Mouse (Mus musculus) adrenal gland, adult 8-10 months (tissue): ENCODE measurements around the gene Cd19. TPM values are rescaled to one million over a fixed set of nuclear protein-coding genes. Genes with fewer than 3 reads are reported as not detected.
A peak's percentile ranks its signal among the peaks of the same experiment; 100 is the strongest.

ENCODE experiments used
- DNase-seq: peaks from one replicate; pipeline ENCODE4 v3.0.0; 2022
- microRNA-seq, 2 experiments: library from miRNA; unstranded; fragments of <30 nt; microRNA quantifications; one replicate each; pipeline ENCODE4 v1.2.0; 2022
- total RNA-seq, 4 experiments: library from RNA; stranded (reverse); gene quantifications; 2 replicates each; pipeline ENCODE4 v1.2.4; 2022

The Cd19 gene
- total RNA-seq, 4 experiments from 2014 or later = 0.56 to 0.94 (median 0.78) TPM

DNA sequence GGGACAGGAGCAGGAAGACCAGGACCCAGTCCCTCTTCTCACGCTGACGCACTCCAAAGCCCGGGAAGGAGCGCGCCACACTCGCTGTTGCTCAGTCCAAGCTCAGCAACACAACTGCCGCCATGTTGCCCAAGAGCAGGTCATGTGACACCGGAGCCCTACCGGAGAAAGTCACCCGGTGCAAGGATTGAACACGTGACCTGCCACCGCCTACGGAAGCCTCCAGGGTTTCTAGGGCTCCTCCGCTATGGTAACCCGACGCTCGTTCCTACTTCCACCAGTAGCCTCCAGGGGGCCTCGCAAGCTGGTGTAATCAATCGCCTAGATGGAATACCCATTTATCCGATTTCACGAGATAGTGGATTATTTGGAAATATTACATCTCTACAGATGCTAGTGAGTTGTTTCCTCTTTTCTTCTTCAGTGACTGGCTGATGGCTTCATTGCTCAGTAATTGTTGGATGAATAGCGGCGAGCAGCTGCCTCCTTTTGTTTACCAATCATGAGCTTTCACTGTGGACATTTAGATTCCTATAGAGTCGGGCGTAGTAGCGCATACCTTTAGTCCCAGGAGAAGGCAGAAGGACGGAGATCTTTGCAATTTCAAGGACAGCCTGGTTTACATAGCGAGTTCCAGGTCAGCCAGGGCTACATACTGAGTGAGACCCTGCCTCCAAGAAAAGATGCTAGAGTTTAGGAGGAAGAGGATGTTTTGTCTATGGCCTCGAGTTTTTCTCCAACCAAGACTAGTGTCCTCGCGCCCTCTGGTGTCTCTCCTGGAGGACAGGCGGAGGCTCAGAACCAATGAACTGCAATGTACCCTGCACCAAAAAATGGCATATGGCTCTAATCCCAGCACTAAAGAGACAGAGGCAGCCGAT lies 37.2 kb downstream of the Cd19 start, which contains the start of gene Spns1:
TSS of gene Spns1 (minus strand) at position 173 of the 881 bp plus-strand sequence.
- DNase-seq = peak; percentile 96

DNA sequence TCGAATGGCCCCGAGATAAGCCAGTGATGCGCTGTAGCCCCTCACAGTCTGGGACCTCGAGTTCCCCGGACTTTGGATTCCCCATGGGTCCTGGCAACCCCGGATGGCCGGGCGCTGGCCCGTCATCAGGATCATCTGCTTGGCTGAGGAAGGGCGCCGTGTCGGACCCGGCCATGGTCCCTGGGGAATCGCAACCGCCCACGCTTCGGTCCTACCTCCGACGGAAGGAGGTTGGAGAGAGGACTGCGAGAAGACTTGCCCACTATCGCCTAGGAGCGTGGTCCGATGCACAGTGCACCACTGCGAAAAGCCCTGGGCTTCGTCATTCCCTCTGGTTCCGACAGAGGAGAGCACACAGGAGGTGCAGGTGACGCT lies 37.8 kb downstream of the Cd19 start:
- no peak for DNase-seq

DNA sequence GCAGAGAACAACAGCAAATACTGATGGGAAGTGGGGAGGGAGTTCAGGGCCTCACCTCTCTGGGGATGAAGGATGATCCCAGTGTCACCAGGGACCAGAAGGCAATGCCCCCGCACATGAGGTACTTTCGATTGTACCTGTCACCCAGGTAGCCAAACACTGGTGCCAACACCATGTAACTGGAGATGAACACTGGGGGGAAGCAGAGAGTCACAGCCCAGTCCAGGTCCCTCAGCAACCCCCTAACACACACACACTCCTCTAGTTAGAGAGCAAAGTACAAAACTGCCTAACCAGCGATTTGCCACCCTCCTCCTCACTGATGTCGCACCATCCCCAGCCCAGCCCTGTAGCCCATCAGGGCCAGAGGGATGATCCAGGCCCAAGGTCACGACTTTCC lies 39.7 kb downstream of the Cd19 start:
- no peak for DNase-seq

DNA sequence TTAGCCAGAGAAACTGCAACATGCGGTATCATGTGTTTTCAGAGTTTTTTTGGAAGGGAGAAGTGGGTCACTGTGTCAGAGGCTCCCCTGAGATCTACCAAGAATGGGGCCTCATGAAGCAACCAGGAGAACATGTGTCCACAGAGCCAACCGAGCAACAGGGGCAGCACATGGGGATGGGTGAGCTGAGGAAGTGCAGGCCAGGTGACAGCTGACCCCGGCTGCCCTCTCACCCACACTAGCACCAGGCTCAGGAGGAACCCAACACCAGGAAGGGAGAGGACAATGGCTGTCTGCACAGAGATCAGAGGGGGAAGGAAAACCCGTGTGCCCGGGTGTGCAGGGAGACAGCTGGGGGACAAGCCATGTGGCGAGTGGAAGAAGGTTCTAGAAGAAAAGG lies 40.2 kb downstream of the Cd19 start:
- no peak for DNase-seq

DNA sequence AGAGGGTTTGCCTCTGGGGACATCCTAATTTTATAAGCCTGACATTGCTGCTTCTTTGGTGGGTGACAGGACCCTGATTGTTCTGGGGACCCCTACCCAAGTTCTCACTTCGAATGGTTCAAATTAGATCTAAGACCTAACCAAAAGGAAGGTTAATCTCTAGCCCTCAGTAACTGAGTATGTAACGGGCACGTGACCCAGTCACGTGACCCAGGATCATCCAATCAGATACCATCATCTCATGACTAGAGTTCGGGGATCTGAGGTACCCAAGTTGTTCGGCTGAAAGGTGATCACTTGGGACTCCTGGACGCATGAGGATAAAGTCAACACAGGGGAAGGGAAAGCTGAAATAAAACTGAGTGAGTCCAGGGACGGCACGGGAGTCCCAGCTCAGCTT lies 41.7 kb downstream of the Cd19 start:
- no peak for DNase-seq

DNA sequence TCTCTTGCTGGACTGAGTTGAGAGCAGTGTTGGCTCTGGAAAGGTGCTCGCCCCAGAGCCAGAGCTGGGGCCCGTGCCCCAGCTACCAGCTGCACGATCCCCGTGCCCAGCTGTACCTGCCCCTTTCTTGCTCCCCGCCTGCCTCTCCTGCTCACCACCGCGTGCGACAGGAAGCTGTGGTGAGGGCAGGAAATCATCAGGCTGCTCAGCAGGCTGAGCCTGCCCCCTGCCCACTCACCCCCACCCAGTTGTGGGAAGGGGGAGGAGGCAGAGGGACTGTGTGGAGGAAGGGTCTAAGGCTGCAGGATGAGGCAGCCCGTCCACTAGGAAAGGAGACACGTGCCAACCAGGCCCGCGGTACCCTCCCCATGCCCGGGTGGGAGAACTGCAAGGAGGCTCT lies 45.3 kb downstream of the Cd19 start, which contains the start of gene Lat:
TSS of gene Lat (minus strand) at position 178 of the 400 bp plus-strand sequence.
- DNase-seq = no peak

DNA sequence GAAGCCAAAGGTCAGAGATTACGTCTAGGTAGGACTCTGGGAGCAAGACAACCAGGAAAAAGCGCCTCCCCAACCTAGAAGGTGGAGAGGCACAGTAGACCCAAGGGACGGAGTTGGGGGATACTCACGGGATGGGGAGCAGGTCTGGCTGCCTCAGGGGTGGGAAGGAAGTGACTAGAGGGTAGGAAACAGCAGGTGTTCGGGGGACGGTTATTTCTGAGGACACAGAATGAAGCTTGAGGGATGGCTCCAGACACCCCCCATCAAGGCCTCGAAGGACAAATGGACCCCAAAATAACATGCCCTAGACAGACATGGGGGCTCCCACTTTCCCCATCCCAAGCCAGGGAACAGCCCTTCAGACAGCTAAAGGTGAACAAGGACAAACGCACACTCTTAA lies 46.3 kb downstream of the Cd19 start:
- no peak for DNase-seq

DNA sequence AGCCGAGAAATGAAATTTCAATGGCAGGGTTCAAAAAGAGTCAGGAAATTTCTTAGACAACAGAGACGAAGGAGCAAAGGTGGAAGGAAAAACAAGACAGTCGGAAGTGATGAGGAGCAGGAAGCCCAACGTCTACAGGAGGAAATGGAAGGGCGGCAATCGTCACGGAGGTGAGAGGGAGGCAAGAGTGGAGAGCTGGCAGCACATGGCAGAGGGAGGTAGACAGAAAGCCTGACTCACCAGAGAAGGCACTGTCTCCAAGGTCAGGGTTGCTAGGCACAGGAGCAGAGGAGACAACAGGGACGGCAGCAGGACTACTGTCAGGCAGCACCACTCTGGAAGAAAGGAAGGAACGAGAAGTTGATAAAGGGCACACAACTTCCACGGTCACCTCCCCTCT lies 47.1 kb downstream of the Cd19 start:
- peak; percentile 34 for DNase-seq

DNA sequence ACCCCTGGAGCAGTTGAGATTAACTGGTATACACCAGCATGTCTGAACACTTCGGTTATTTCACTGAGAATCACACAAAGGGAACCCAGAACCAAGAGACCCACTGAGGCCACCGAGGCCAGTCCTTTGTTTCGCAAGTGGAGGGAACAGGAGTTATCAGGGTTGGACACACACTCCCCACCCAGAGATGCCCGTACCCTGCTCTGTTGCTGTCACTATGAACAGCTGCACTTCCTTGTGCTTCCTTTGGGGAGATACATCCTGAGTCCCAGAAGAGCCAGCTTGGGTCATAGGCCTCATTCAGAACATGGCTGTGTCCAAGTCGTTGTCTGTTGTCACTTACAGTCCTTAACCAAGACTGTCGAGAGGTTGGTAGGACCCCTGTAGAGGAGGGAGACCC lies 51.7 kb downstream of the Cd19 start:
- DNase-seq = no peak

DNA sequence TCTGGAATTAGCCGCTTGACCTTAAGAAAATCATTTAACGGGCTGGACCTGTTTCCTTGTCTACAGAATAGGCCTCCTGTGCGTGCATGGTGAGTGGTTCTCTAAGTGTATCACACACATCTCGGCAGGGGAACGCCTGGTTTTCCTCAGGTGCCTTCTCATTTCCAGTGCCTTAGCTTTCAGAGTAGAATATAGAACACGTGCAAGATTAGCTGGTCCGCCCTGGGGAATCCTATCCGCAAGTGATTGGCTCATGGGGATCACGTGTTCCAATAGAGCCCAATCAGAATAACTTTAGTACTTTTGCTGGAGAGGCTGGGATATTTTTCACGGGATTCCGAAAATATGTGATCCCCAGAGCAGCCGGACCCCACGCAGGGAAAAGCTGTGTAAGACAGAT lies 55.6 kb downstream of the Cd19 start:
- DNase-seq = no peak

Small RNA genes within 50 kb of the gene (microRNA-seq; reads per million reads assigned to microRNA genes)
- 0 reads per million in 2 experiments for gene Mir7058

Other genes starting within 250 kb of the Cd19 start
- gene Xpo6, start 214.4 kb downstream of the Cd19 start, total RNA-seq = 100 to 1,000 TPM in 3 of 4 experiments, 10 to 100 TPM in 1; 96.9 to 142 (median 114) TPM
- 100 to 1,000 TPM in 2 of 4 experiments, 10 to 100 TPM in 2; 32.4 to 142 (median 75.6) TPM for gene Sbk1, start 142.3 kb downstream of the Cd19 start, total RNA-seq
- 1 to 10 TPM in 3 of 4 experiments, under 1 TPM in 1; 0.49 to 2.0 (median 1.6) TPM for gene Lat, start 45.3 kb downstream of the Cd19 start, total RNA-seq
- gene Spns1, start 37.4 kb downstream of the Cd19 start, total RNA-seq = 10 to 100 TPM; 36.9 to 57.2 (median 45.6) TPM
- gene Nfatc2ip, start 18.2 kb downstream of the Cd19 start, total RNA-seq = 10 to 100 TPM in 2 of 4 experiments, 1 to 10 TPM in 2; 6.5 to 10.8 (median 8.8) TPM
- 100 to 1,000 TPM in 2 of 4 experiments, 10 to 100 TPM in 2; 52.1 to 174 (median 93.2) TPM for gene Rabep2, start 13.9 kb upstream of the Cd19 start, total RNA-seq
- gene Atp2a1, start 48.2 kb upstream of the Cd19 start, total RNA-seq = under 1 TPM in 1 of 4 experiments, not detected in 3; 0.08 TPM
- gene Sh2b1, start 60.5 kb upstream of the Cd19 start, total RNA-seq = 10 to 100 TPM; 54.3 to 78.7 (median 65.2) TPM
- gene Tufm, start 72.5 kb upstream of the Cd19 start, total RNA-seq = 100 to 1,000 TPM; 205 to 255 (median 223) TPM
- gene Atxn2l, start 88.5 kb upstream of the Cd19 start, total RNA-seq = 100 to 1,000 TPM in 2 of 4 experiments, 10 to 100 TPM in 2; 83.3 to 141 (median 110) TPM
- gene Eif3c, start 151.5 kb upstream of the Cd19 start, total RNA-seq = 100 to 1,000 TPM; 206 to 258 (median 232) TPM
- gene Apobr, start 170.1 kb upstream of the Cd19 start, total RNA-seq = 1 to 10 TPM; 1.4 to 4.3 (median 3.3) TPM
- 10 to 100 TPM; 25.6 to 55.5 (median 39.8) TPM for gene Cln3, start 170.9 kb upstream of the Cd19 start, total RNA-seq
- gene Il27, start 180.1 kb upstream of the Cd19 start, total RNA-seq = not detected
- gene Nupr1, start 216.0 kb upstream of the Cd19 start, total RNA-seq = 10 to 100 TPM in 2 of 4 experiments, 1 to 10 TPM in 2; 7.9 to 17.5 (median 10.3) TPM
- gene Sgf29, start 234.4 kb upstream of the Cd19 start, total RNA-seq = 10 to 100 TPM; 30.5 to 44.4 (median 38.2) TPM